Mouse (Mus musculus) heart, adult 2 months (tissue): ENCODE results near the gene 1700022I11Rik.

ENCODE experiments used
- CTCF ChIP-seq: fragments of 200-600 bp; IDR thresholded peaks from 2 replicates; pipeline ENCODE4 v1.8.1; 2022; ENCODE audit warnings: antibody characterized with exemption, mild to moderate bottlenecking, moderate library complexity
- POLR2A ChIP-seq: fragments of 200-500 bp; IDR thresholded peaks from 2 replicates; pipeline ENCODE4 v1.6.1; 2011; ENCODE audit warnings: mild to moderate bottlenecking, low read depth, low read length, control low read depth; ENCODE audit not compliant: insufficient read depth

DNA sequence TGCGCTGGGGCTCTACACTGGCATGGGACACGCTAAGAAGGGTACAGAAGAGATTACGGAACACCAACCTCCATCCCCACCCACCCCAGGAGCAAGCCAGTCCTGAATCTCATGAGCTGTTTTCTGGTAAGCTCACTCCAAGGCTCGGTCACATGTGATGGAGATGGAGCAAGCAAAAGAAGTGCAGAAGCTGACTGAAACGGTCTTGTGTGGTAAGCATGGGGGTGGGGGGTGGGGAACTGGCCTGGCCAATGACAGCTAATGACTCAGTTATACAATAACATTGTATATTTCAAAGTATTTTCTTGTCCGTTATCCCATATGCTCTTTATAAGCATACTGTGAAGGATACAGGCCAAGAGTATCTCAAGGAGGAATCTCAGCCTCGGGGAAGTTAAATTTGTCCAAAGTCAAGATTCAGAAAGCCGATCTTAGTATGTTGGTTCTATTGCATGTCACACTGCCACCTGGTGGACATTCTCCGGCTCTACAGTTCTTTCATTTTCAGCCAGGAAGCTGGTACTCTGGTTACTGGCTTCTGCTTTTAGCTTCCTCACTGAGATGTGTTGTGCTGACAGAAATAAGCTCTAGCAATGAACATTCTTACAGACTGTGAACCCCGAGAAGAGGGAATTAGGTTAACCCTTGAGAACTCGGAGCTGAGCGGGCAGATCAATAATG, 4.2 kb upstream of the 1700022I11Rik start:
- TF ChIP-seq CTCF (peak; percentile 91), POLR2A (no peak)
